Mouse (Mus musculus): Measurements from ENCODE around the gene Nos3.

Gene Nos3

GRCm38 (mm10) chr5:24364508-24364907 lies at the start of gene Nos3:
Gene Nos3, plus strand, starts transcription at chr5:24364810.
- DNase-seq = no peak

GRCm38 (mm10) chr5:24319776-24320466 lies 44.7 kb upstream of the Nos3 start:
- no peak for DNase-seq

DNA sequence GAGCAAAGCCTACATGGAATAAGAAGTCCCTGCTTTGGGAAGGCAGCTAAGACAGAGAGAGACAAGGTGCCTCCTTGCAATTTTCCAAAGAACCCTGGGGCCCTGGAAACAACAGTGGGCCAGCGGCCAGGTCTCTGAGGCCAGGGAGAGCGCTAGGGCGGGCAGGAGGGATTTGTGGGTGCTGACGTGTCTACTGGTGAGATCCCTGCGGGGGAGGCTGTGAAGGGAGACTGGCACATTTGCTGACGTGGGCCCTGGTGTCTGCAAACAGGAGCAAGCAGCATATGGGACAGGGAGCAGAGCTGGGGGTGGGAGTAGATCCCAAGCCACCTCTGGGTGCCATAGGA lies 44.2 kb upstream of the Nos3 start:
- no peak for DNase-seq

GRCm38 (mm10) chr5:24320894-24321293 lies 43.7 kb upstream of the Nos3 start:
- DNase-seq = no peak

DNA sequence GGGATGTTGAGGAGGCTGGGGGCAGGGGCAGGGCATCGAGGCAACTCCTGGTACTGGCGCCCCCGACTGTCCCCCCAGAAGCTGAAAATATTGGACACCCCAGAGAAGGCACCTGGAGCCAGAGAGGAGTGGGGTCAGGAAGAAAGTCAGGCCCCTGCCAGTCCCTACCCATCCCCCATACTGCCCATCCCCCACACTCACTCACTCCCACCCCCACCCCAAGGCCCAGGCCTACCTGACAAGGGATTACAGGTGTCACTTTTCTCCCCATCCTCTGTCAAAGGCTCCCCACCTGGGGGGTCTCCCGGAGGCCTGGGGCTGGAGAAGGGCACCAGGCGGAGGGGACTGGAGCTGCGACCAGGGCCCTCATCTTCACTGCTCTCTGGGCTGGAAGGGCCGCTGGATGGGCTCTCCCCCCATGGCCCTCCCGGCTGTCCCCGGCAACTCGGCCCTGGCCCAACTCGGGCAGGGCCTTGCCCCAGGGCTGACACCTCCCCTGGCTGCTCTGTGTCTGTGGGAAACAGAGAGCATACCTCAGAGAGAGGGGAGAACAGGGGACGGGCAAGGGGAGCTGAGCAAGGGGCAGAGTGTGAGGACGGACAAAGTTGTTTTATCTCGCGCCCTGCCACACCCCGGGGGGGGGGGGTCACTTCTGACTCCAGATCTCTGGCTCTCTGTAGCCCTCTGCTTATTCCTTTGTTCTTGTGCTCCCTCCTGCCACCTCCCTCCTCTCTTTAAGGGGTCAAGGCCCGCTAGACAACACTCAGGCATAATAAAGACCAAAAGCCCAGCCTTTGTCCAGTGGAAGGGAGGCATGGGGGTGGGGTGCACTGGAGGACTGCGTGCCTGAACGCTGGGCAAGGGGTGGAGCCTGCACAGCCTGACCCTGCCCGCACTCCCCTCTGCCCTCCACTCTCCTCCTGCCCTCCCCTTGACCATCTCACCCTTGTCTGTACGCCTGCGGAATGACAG lies 42.6 kb upstream of the Nos3 start:
- no peak for DNase-seq

DNA sequence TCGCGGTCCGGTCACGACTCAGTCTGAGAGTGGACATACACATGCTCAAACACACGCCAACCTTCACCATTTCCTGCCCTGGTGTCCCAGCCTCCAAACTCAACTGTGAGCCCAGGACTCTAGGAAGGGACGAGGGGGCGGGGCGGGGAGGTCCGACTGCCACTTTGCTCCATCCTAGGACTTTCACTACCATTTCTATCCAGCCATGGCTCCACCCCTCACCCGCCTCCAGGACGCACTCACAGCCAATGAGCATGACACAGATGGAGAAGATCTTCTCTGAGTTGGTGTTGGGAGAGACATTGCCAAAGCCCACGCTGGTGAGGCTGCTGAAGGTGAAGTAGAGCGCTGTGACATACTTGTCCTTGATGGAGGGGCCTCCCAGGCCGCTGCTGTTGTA lies 39.4 kb upstream of the Nos3 start:
- no peak for DNase-seq

DNA sequence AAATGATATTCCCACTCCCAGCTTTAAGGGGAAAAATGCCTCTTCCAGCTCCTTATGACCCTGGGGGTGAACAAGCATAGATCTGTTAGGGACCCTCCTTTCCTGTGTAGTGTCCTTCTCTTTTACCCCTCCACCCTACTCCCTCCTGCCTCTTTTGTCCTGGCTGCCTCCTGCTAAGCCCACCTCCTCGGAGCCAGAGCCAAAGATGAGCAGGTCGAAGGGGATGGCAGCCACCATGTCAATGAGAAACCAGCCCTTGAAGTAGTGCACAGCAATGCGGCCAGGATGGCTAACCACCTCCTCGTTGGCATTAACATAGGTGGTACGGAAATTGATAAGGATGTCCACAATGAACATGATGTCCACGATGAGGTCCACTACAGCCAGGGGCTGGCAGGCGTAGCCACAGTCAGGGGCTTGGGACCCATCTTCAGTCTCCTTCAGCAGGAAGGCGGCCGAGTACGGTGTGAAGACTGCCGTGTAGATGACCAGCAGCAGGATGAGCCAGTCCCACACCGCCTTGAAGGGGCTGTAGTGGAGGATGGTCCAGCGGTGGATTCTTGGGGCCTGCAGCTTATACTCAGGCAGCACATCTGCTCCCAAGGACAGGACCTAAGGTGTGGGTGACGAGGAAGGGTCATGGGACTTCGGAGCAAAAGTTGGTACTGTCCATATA lies 38.3 kb upstream of the Nos3 start:
- DNase-seq = no peak

- DNase-seq = no peak
Measured at GRCm38 (mm10) chr5:24326842-24327417, 37.7 kb upstream of the Nos3 start.

DNA sequence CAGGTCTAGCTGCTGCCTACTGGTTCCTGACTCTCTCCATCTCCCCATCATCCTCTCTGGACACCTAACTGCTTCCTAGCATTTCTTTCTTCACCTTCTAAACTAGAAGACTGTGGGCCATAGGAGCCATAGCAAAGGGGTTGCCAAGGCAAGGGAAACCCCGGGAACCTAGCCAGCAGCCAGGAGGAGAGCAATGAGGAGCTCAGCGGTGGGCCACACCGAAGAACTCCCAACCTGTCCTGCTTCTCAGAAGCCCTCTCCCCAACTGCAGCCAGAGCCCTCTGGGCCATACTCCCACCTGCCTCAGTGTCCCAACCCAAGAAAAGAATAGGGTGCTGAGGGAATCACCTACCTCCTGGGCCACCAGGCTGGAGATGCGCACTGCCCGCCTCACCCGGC lies 35.8 kb upstream of the Nos3 start:
- no peak for DNase-seq

DNA sequence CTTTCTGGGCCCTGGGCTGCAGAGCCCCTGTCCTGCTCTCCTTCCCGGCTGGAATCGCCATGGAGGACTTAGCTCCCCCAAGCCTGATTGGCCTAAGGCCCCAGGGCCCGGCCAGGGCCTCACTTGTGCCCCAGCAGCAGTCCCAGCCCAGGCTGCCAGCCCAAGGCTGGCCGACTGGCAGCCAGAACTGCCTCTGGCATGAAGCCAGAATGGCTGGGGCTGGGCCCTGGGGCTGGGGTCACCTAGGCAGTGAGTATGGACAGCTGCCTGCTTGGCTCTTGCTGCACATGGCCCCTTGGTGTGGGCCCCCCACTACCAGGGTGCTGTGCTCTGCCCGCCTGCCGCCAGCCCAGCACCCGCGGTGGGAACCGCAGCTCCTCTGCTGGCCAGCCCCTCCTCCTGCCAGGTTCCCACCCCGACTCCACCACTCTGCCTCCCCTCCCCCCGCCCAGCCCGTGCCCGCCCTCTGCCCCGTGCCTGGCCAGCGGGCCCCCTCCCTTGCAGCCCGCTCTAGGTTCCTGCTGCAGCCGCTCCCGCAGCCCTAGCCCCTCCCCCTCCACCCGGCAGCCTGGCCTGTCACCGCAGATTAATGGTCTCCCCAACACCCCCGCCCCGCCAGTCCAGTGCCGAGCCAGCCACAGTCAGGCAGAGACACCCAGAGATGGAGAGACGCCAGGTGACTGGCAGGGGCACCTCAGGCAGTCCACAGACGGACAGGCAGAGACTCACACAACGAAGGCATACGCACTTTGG lies 35.2 kb upstream of the Nos3 start:
- DNase-seq = peak; percentile 75

GRCm38 (mm10) chr5:24329965-24330298 lies 34.7 kb upstream of the Nos3 start:
- DNase-seq = no peak

DNA sequence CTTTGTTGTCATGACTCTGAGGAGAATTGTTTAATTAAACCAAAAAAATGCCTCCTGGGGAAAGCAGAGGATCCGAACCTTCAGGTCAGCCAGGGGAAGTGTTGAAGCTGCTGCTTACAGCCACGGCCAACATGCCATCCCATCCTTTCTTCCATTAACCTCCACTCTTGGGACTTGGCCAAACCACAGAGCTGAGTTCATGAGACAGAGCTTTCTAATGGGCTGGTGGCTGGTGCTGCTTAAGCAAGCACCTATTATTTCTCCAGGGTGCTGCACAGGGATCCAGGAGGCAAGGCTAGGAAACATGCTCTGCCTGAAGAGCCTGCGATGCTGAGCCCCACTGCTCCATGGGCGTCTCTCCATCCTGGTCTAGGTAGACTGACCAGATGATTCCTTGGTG lies 32.2 kb upstream of the Nos3 start:
- DNase-seq = no peak

DNA sequence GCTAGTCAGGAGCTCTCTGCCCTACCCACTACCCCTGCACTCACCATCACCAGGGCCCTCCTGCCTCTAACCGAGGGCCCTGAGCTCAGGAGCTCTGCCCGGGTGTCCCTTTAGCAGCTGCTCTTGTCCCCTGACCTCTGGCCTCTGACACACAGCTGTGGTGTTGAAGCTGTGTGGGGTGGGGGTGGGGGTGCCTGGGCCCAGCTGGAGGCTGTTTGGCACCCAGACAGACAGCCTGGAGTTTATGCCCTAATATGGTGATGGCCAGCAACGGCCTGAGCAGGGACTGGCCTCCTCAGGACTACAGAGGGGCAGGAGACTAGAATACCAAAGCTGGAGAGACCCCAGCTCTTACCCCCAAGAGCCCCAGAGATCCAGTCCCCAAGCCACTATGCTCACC lies 29.9 kb upstream of the Nos3 start:
- no peak for DNase-seq

DNA sequence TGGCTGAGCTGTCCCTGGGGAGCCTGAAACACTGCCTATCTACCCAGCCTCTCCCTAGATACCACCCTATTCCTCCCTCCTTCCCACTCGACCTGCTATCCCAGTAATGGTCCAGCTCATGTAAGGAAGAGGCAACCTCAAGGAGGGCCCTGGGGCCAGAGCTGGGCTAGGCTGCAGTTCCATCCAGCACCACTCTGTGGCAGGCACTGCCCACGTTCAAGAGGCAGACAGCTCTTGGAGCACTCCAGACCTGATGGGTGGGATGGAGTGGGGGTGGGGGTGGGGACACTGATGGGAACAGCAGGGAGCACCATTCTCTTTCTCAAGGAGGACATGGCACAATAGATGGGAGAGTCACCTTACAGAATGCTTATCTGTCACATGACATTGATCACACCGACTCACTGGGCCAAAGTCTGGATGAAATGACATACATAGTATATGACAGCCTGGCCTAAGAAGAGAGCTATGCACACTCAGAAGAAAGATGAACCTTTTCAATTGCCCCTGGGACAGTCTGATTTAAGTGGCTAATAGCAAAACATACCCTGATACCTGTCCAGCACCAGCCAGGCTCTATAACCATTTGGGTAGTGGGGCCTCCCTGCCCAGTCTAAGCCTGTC lies 28.6 kb upstream of the Nos3 start:
- no peak for DNase-seq

GRCm38 (mm10) chr5:24337366-24337765 lies 27.2 kb upstream of the Nos3 start:
- DNase-seq = no peak

DNA sequence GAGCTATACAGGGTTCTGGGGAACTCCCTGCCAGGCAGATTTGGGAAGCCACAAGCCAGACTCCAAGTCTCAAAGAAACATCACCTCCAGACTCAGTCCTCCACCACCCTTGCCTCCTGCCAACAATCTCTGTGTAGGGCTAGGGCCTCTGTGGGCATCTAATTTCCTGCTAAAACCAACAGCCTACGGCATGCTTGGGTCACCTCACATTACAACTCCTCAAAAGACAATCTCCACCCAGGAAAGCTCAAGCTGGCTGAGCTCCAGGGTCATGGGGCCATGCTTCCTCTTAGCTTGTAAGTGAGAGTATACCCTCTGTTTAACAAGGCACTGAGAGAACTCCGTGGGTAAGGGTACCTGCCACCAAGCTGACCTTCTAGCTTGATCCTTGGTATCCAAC lies 26.8 kb upstream of the Nos3 start:
- DNase-seq = no peak

GRCm38 (mm10) chr5:24342205-24342963 lies 22.2 kb upstream of the Nos3 start:
- DNase-seq = no peak

- DNase-seq = no peak
Measured at GRCm38 (mm10) chr5:24342966-24343365, 21.6 kb upstream of the Nos3 start.

- DNase-seq = no peak
Measured at GRCm38 (mm10) chr5:24343379-24343778, 21.2 kb upstream of the Nos3 start.

DNA sequence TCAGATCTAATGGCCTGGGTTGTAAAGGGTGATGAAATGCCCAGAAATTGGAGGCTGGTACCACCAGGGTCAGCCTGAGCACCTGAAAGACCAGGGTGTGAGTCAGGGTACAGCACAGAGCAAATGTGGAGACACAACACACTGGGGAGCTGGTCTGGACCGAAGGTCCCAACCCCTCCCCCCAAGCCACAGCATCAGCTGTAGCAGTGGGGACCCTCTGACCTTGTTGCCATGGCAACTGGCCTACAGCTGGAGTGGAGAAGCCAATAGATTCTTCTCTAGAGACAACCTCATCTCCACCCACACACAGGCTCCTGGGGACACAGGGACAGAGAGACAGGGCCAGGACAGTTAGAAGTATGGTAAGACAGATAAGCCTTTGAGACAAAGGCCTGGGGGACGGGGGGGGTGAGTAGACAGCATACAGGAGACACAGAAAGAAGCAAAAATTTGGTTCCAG lies 20.6 kb upstream of the Nos3 start:
- no peak for DNase-seq

DNA sequence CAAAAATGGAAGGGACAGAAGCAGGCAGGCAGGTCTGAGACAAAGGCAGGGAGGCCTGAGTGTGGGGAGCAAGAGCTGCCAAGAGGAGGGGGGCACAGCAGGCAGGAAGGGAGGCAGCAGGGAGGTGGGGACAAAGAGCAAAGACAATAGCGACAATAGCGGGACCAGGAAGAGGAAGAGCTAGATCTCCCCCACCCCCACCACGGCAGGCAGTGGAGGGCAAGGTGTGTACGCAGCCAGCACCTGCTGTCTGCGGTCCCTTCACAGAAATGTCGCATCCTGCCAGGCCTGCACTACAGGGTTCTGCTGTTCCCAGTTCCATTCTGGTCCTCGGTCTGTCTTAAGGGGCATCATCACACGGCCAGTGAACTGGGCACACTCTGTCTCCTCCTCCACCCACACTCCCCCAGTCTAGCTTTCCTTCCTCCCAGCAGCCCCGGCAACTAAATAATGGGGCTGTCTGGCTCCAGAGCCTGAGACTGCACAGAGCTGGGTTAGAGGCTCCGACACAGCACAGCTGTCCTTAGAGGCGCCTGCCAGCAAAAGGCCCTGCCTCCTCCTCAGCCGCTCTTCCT lies 20.0 kb upstream of the Nos3 start:
- no peak for DNase-seq
